Mouse (Mus musculus) cerebral cortex, adult 2 months (tissue): Measurements from ENCODE around the gene Eif4ebp2.

ENCODE experiments used
- WGBS: fragments of 180-500 bp; shearing (Covaris S2); methylation state at CpG from one replicate; pipeline ENCODE4 v1.1.7; 2018; 5-methylcytosine and 5-hydroxymethylcytosine counted together

Gene Eif4ebp2

GRCm38 (mm10) chr10:61418131-61418900, 34.1 kb downstream of the Eif4ebp2 start:
- 5% methylated on average over 50 of the region's 50 CpGs for WGBS

DNA sequence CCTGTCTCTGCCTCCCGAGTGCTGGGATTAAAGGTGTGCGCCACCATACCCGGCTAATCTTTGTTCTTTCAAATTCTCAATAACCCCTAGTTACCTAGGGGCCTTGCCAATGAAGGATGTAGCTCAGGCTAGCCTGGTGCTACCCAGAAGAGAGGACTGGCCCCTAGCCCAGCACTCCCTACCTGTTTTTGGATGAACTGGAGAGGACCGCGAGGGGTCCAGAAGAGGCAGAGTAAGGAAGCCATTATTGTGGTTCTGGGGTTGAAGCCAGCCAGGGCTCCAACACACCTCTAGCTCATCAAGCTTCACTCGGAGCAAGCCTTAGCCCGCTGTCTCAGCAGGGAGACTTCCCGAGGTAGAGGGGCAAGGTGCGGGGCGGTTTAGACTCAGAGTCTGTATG, 34.8 kb downstream of the Eif4ebp2 start, which contains the start of gene Nodal:
Gene Nodal, plus strand, starts transcription at position 301 of the 400 bp plus-strand sequence.
- 41% methylated on average over 10 of the region's 10 CpGs for WGBS

GRCm38 (mm10) chr10:61417046-61417445, 35.4 kb downstream of the Eif4ebp2 start:
- 71% methylated on average over 2 of the region's 2 CpGs for WGBS

DNA sequence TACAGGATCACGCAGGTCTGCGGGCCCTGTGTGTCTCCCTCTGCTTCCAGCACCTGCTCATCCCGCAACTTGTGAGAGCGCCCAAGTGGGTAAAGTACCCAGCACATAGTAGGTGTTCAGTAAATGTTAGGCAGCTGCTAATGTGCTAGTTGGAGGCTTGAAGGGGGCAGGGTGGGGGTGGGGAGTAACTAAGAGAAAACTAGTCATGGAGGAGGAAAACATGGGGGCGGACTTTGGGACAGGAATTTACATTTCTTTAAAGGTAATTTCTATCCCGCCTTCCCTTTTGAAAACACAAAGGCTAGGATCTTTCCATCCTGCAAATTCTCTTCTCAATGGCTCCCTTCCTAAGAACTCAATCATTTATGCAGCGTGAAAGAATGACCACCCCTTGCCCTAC, 35.9 kb downstream of the Eif4ebp2 start:
- 83% methylated on average over 7 of the region's 7 CpGs for WGBS

GRCm38 (mm10) chr10:61415890-61416289, 36.6 kb downstream of the Eif4ebp2 start:
- 62% methylated on average over 8 of the region's 8 CpGs for WGBS

GRCm38 (mm10) chr10:61415240-61415639, 37.2 kb downstream of the Eif4ebp2 start:
- WGBS, result 90% methylated on average over 3 of the region's 3 CpGs

DNA sequence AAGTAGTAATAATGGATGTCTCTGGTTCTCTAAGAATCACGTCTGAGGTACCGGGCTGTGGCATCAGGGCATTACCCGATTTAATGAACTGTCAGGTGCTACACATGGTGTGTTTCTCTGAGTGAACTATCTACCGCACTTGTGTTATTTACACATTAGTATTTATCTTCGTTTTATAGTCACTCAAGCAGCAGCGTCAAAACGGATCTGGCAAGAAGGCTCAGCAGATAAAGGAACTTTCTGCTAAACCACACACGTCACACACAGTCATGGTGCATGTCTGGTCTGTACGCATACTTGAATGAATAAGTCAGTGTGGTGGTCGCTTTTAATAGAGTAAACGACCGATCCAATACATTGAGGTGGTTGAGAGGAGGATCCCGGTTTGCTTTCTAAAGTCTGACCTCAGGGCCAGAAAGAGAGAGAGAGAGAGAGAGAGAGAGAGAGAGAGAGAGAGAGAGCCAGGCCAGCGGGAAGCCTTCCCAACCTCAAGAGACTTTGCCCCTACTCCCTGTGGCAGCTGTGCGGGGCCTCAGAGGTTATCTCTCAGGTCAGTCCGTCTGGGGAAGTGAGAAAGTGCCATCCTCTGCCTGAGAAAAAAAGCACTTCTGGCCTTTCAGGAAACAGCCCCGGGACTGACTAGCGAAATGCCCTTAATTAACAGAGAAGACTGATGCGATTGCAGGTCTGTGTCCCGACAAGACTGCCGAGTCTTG, 39.4 kb downstream of the Eif4ebp2 start:
- 77% methylated on average over 21 of the region's 21 CpGs for WGBS

GRCm38 (mm10) chr10:61410193-61410592, 42.3 kb downstream of the Eif4ebp2 start:
- 51% methylated on average over 9 of the region's 9 CpGs for WGBS

DNA sequence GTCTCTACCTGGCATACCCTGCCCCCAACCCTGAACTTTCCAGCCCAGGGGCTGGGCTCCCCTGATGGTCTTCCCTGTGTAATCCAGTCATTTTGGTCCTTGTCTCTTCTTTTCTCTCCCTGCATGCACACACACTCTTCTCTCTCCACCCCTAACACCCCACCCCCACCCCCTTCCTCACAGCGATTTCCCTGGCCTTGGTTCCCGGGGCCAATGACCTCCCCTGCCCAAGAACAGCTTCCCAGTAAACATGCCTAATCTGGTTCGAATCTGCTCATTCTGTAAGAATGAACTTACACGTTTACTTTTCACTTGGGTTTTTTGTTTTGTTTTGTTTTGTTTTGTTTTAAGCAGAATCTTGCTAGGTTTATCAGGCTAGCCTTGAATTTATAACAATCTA, 42.7 kb downstream of the Eif4ebp2 start:
- 20% methylated on average over 4 of the region's 4 CpGs for WGBS

DNA sequence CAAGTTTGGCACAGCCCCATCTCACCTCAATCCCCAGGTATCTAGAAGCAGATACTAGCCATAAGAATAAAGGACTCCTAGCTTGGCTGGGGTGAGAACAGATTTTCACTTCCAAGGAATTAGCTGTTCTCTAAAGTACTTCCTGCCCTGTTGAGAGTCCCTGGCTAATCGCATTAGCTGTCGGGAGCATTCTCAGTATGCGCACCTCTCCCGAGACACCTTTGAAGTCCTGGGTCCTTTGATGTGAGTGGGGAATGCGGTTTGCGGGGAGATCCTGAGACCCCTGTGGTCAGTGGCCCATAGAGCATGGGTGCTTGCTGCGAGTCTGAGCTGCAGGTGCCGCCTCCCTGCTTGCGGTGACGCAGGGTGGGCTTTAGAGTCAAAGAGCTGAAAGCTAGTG, 46.5 kb downstream of the Eif4ebp2 start:
- 26% methylated on average over 10 of the region's 10 CpGs for WGBS

DNA sequence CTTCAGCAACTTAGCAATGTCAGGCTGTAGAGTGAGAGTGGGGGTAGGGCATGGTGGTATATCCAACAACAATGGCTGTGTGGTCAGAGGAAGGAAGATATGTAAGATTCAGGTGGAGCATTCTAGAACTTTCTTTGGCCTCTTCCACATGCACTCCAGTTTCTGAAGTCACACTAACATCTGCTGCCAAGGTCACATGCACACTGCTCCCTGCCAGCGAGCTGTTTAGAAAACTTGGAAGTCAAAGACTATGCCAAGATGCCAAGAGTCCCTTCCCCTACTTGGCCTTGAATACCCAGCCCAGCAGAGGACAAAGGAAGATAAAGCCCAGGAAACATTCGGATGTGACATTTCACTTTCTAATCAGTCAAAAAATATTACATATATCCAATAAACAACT, 49.5 kb downstream of the Eif4ebp2 start:
- 66% methylated on average over 2 of the region's 2 CpGs for WGBS

- 75% methylated on average over 5 of the region's 5 CpGs for WGBS
These were observed 50.0 kb downstream of the Eif4ebp2 start for GRCm38 (mm10) chr10:61402480-61402879.

DNA sequence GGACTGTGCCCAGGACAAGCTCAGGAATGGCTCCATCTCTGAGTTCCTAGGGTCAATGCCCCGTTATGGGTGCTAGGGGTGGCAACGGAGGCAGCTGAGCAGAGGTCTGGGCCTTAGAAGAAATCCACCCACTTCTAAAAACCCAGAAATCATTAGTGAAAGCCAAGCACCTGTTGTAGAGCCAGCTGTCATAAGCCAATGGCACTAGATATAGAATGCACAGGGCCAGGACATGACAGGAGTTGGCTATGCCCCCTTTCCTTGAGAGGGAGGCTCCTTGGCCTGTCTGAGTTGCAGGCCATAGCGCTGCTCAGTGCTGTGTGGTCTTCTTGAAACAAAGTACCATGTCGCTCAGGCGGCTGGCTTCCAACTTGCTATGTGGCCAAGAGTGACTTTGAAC, 52.1 kb downstream of the Eif4ebp2 start:
- WGBS, result 96% methylated on average over 5 of the region's 5 CpGs

GRCm38 (mm10) chr10:61399156-61399734, 53.2 kb downstream of the Eif4ebp2 start:
- 29% methylated on average over 13 of the region's 13 CpGs for WGBS

GRCm38 (mm10) chr10:61398125-61398524, 54.3 kb downstream of the Eif4ebp2 start:
- WGBS, result 71% methylated on average over 3 of the region's 3 CpGs

- 24% methylated on average over 9 of the region's 9 CpGs for WGBS
These were observed 57.9 kb downstream of the Eif4ebp2 start for GRCm38 (mm10) chr10:61394476-61395136.

GRCm38 (mm10) chr10:61392584-61392983, 59.9 kb downstream of the Eif4ebp2 start:
- WGBS, result 51% methylated on average over 4 of the region's 4 CpGs

- WGBS, result 76% methylated on average over 2 of the region's 2 CpGs
These were observed 62.3 kb downstream of the Eif4ebp2 start for GRCm38 (mm10) chr10:61390148-61390547.

DNA sequence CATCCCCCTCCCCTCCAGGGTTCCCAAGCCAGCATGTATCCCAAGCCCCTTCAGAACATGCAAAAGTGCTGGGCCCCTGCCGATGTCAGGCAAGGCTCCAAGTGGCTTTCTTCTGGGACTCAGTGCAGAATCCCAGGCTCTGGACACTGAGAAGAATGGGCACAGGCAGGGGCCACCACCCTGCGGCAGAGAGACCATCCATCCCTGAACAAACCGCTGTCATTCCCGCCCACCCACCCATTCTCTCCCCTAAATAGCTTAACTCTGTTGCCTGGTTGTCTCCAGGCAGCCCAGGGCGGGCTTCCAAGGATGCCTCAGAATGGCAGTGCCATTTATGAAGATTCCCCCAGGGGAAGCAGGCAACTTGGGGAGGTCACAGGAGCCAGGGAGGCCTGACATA, 63.4 kb downstream of the Eif4ebp2 start:
- WGBS, result 46% methylated on average over 5 of the region's 5 CpGs

GRCm38 (mm10) chr10:61386284-61386683, 66.2 kb downstream of the Eif4ebp2 start:
- WGBS, result 87% methylated on average over 6 of the region's 6 CpGs

- WGBS, result 88% methylated on average over 6 of the region's 6 CpGs
These were observed 67.3 kb downstream of the Eif4ebp2 start for GRCm38 (mm10) chr10:61385174-61385573.

DNA sequence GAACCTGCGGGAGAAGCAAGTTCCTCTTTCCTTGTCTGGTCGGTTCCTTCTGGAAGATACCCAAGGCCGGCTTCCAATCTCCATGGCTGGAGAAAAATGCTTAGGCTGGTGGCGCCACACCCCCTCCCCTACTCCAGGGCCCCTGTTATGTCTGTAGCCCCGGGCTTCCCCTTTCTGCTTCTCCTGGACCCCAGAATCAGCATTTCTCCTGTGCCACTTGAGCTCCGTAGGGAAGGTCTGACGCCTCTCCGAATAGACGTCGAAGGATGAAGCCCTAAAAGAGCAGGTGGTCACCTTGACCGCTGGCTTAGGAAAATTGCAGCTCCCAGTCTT, 68.8 kb downstream of the Eif4ebp2 start:
- 8% methylated on average over 11 of the region's 11 CpGs for WGBS
